Mouse (Mus musculus): Measurements from ENCODE around the gene Gm17387.

DNA sequence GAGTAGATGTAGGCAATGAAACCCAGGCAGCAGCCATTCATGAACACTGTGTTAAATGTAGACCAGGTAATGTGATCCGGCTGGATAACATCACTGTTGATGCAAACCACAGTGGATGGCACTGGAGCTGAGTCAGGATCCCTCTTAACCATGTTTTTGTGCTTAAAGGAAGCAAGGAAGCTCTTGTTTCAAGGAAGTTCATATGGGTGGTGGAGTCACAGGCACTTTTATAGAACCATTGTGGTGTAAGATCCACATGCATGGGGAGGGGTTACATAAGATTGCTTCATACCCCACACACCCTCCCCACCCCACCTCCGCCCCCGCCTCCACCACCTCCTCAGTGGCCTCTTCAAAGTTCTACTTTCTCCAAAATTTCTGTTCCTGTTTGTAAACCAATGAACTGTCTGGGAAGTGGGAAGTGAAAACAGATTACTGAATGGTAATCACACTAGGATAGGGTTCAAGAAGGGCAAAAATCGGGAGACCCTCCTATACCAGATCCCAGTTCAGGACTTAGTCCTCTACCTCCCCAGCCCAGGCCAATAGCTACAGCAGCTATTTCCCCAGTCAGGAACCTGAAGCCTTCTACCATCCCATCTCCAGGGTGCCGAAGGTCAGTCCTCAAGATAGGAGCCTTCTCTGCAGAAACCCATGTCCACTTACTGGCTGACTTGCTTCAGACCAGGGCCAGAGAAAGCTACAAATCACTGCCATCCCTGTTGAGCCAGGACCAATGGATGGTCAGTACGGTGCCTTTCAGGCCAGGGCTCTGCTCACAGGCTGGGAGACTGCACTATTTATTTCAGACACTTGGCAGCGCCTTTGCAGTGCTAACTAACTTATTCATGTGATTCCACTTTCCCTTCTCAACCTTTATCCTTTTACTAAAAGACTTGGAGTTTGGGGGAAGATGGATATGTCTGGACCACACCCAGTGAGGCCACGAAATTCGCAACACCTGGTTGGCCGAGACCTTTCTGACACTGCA is 11.9 kb upstream of the Gm17387 start:
- no peak for TF ChIP-seq CTCF (IDR thresholded peaks at IDR 0.05; ENCODE audit: low read depth, low read length)
- no peak for TF ChIP-seq POLR2A (IDR thresholded peaks at IDR 0.05; ENCODE audit: insufficient read depth, low read length)
- TF ChIP-seq EP300 (IDR thresholded peaks at IDR 0.05; ENCODE audit: insufficient read depth, low read depth, low read length): no peak
